Mouse (Mus musculus) kidney, adult 9 months (tissue): ENCODE data around the gene Aff4.
"Not testable (repeated sequence)": the region's sequence is repeated elsewhere in the genome, so short reads cannot be mapped to it uniquely, and the experiment has no call there.

Source experiments
- DNase-seq: peaks from one replicate; pipeline ENCODE4 v3.0.0; 2022

Aff4 gene

GRCm38 (mm10) chr11:53350291-53351223 lies at the start of gene Aff4:
Gene Aff4 (plus strand): TSS chr11:53350833.
- peak; percentile 88 for DNase-seq

GRCm38 (mm10) chr11:53301167-53301515 lies 49.5 kb upstream of the Aff4 start:
- DNase-seq = no peak

GRCm38 (mm10) chr11:53304044-53304840 lies 46.4 kb upstream of the Aff4 start:
- DNase-seq = no peak

- DNase-seq = no peak
Measured at GRCm38 (mm10) chr11:53306965-53307364, 43.7 kb upstream of the Aff4 start.

- DNase-seq = peak; percentile 68
Measured at GRCm38 (mm10) chr11:53307558-53308065, 43.0 kb upstream of the Aff4 start.

- peak; percentile 45 for DNase-seq
Measured at GRCm38 (mm10) chr11:53308251-53308864, 42.3 kb upstream of the Aff4 start.

- DNase-seq = peak; percentile 86
Measured at GRCm38 (mm10) chr11:53308884-53309310, 41.7 kb upstream of the Aff4 start.

GRCm38 (mm10) chr11:53311385-53311784 lies 39.2 kb upstream of the Aff4 start:
- no peak for DNase-seq

- not testable (repeated sequence) for DNase-seq
Measured at GRCm38 (mm10) chr11:53312823-53313222, 37.8 kb upstream of the Aff4 start.

GRCm38 (mm10) chr11:53314770-53315173 lies 35.9 kb upstream of the Aff4 start:
- peak; percentile 40 for DNase-seq

- DNase-seq = no peak
Measured at GRCm38 (mm10) chr11:53316996-53317395, 33.6 kb upstream of the Aff4 start.

- no peak for DNase-seq
Measured at GRCm38 (mm10) chr11:53318041-53318440, 32.6 kb upstream of the Aff4 start.

- DNase-seq = not testable (repeated sequence)
Measured at GRCm38 (mm10) chr11:53318568-53318967, 32.1 kb upstream of the Aff4 start.

- DNase-seq = not testable (repeated sequence)
Measured at GRCm38 (mm10) chr11:53319867-53320266, 30.8 kb upstream of the Aff4 start.

GRCm38 (mm10) chr11:53324512-53324968 lies 26.1 kb upstream of the Aff4 start, which contains the start of gene Zcchc10:
Gene Zcchc10 (plus strand): TSS chr11:53324679.
- peak; percentile 92 for DNase-seq

- DNase-seq = no peak
Measured at GRCm38 (mm10) chr11:53330325-53330724, 20.3 kb upstream of the Aff4 start.

GRCm38 (mm10) chr11:53331121-53331520 lies 19.5 kb upstream of the Aff4 start:
- DNase-seq = no peak

GRCm38 (mm10) chr11:53332076-53332680 lies 18.5 kb upstream of the Aff4 start:
- DNase-seq = no peak

- DNase-seq = no peak
Measured at GRCm38 (mm10) chr11:53335505-53336181, 15.0 kb upstream of the Aff4 start.

- DNase-seq = no peak
Measured at GRCm38 (mm10) chr11:53336182-53336571, 14.5 kb upstream of the Aff4 start.

GRCm38 (mm10) chr11:53336924-53337323 lies 13.7 kb upstream of the Aff4 start:
- DNase-seq = no peak

GRCm38 (mm10) chr11:53337684-53338083 lies 12.9 kb upstream of the Aff4 start:
- DNase-seq = no peak
